In genomic region chr8:94778473-94778872, GRCm38 (mm10) we compare ENCODE assay signal across 8 mouse cellular contexts. TPM values are rescaled to one million over a fixed set of nuclear protein-coding genes. Genes with fewer than 3 reads are reported as not detected.
DNase-seq lines count a peak whose midpoint lies in the region; ATAC-seq and TF ChIP-seq lines count a peak whose summit lies in the region.

No protein-coding gene starts in this region.

- intact Hi-C loops in heart, adult 2 months (cut with DNase I) = no loop called here

- 74% methylated on average over 5 of the region's 5 CpGs for WGBS in forebrain, embryonic 10.5 days
- 56% methylated on average over 5 of the region's 5 CpGs for WGBS in forebrain, postnatal 0 days
- WGBS in heart, adult 2 months = 42% methylated on average over 5 of the region's 5 CpGs
- 24% methylated on average over 5 of the region's 5 CpGs for WGBS in kidney, embryonic 15.5 days

- no peak for TF ChIP-seq POLR2A in heart, adult 2 months (IDR thresholded peaks at IDR 0.05; ENCODE audit: insufficient read depth, low read depth, low read length)

- no peaks in the 10 kb centered on the region for H3K79me2 ChIP-seq in heart, adult 2 months (replicated peaks; ENCODE audit: control insufficient read depth, insufficient read depth, low read length)

- peak overlapping the region; percentile 62 for H3K27ac ChIP-seq in forebrain, embryonic 10.5 days
- no peak overlapping the region for H3K27ac ChIP-seq in forebrain, postnatal 0 days (ENCODE audit: low read depth, low read length)
- peak overlapping the region; percentile 43 for H3K27ac ChIP-seq in heart, adult 2 months
- peak overlapping the region; percentile 82 for H3K27ac ChIP-seq in kidney, embryonic 15.5 days

- peaks cover 17% of the 10 kb centered on the region for H3K27me3 ChIP-seq in forebrain, embryonic 10.5 days (ENCODE audit: poor library complexity, severe bottlenecking)
- no peaks in the 10 kb centered on the region for H3K27me3 ChIP-seq in forebrain, postnatal 0 days (ENCODE audit: insufficient read depth, low read length)
- no peaks in the 10 kb centered on the region for H3K27me3 ChIP-seq in heart, adult 2 months (ENCODE audit: control insufficient read depth, insufficient read depth, low read length)
- peaks cover 16% of the 10 kb centered on the region for H3K27me3 ChIP-seq in kidney, embryonic 15.5 days

- peaks cover 11% of the 10 kb centered on the region; the same call in 1 of the 2 replicates for H3K36me3 ChIP-seq in forebrain, embryonic 10.5 days (replicated peaks)
- H3K36me3 ChIP-seq in forebrain, postnatal 0 days (ENCODE audit: insufficient read depth) = peaks cover 5% of the 10 kb centered on the region; the same call in 1 of the 2 replicates
- no peaks in the 10 kb centered on the region for H3K36me3 ChIP-seq in heart, adult 2 months (ENCODE audit: control insufficient read depth, insufficient read depth, low read length)
- H3K36me3 ChIP-seq in kidney, embryonic 15.5 days = no peaks in the 10 kb centered on the region

- H3K4me1 ChIP-seq in forebrain, embryonic 10.5 days = peaks cover 47% of the 10 kb centered on the region
- peaks cover 8% of the 10 kb centered on the region; the same call in 1 of the 2 replicates for H3K4me1 ChIP-seq in forebrain, postnatal 0 days (ENCODE audit: insufficient read depth)
- peaks cover 13% of the 10 kb centered on the region for H3K4me1 ChIP-seq in heart, adult 2 months (ENCODE audit: control insufficient read depth, insufficient read depth, low read length)
- peaks cover 38% of the 10 kb centered on the region for H3K4me1 ChIP-seq in kidney, embryonic 15.5 days

- no peaks in the 10 kb centered on the region for H3K9me3 ChIP-seq in forebrain, embryonic 10.5 days
- H3K9me3 ChIP-seq in forebrain, postnatal 0 days (ENCODE audit: low read length) = no peaks in the 10 kb centered on the region
- no peaks in the 10 kb centered on the region for H3K9me3 ChIP-seq in kidney, embryonic 15.5 days (replicated peaks)

- no peak overlapping the region for H3K4me2 ChIP-seq in forebrain, postnatal 0 days (ENCODE audit: low read depth)
- H3K4me2 ChIP-seq in kidney, embryonic 15.5 days = 0 out of 2 replicates have a peak overlapping the region, but pooled peaks have one; percentile 19

- TF ChIP-seq EP300 in heart, adult 2 months (IDR thresholded peaks at IDR 0.05; ENCODE audit: insufficient read depth, low read depth, low read length) = 0 out of 2 replicates have a peak, but pooled peaks have one; percentile 43

- no peak for TF ChIP-seq CTCF in forebrain, postnatal 0 days (IDR thresholded peaks at IDR 0.05; ENCODE audit: low read depth)
- no peak for TF ChIP-seq CTCF in heart, adult 2 months (IDR thresholded peaks at IDR 0.05)

- no peak for ATAC-seq in forebrain, postnatal 0 days
- ATAC-seq in kidney, embryonic 15.5 days (replicated peaks; ENCODE audit: low FRiP score) = peak; percentile 59; the same call in 1 of the 2 replicates

- no peak overlapping the region for H3K4me3 ChIP-seq in forebrain, embryonic 10.5 days
- no peak overlapping the region for H3K4me3 ChIP-seq in forebrain, postnatal 0 days (ENCODE audit: low read depth, low read length)
- H3K4me3 ChIP-seq in heart, adult 2 months = no peak overlapping the region
- H3K4me3 ChIP-seq in kidney, embryonic 15.5 days (replicated peaks) = no peak overlapping the region

- DNase-seq in forebrain, embryonic 10.5 days (ENCODE audit: extremely low spot score, low spot score) = no peak
- no peak for DNase-seq in forebrain, postnatal 0 days
- DNase-seq in heart, adult 2 months = peak in 1 of 2 experiments; percentile 55
- peak; percentile 50 to 53 for DNase-seq in lung, postnatal 4 days
- no peak for DNase-seq in retina, embryonic 14.5 days (ENCODE audit: low spot score)
- no peak for DNase-seq in MN1 (ENCODE audit: low spot score)
- no peak for DNase-seq in left cerebral cortex, adult 9 months (ENCODE audit: low spot score in 2 of 2)

- H3K9ac ChIP-seq in forebrain, postnatal 0 days = no peak overlapping the region
- no peak overlapping the region for H3K9ac ChIP-seq in heart, adult 2 months (ENCODE audit: low read depth, low read length)
- H3K9ac ChIP-seq in kidney, embryonic 15.5 days = no peak overlapping the region

RNA-seq across cellular contexts. Expression of gene Cx3cl1, which starts 6.7 kb away (rescaled TPM):
- 8.9 and 11.1 TPM in 2 replicates for polyA plus RNA-seq in forebrain, embryonic 10.5 days (2016; fragmentation: Nextera tagmentation; extraction: Ambion mirVana)
- 61.5 and 68.7 TPM in 2 replicates for total RNA-seq in forebrain, postnatal 0 days (2014; rRNA removed)
- 61.8 and 80.0 TPM in 2 replicates for polyA plus RNA-seq in forebrain, postnatal 0 days (2015; fragmentation: Nextera tagmentation; extraction: Ambion mirVana)
- total RNA-seq in heart, adult 2 months (2021) = 1 to 10 TPM; 5.1 to 5.4 TPM
- 11.3 and 12.0 TPM in 2 replicates for polyA plus RNA-seq in heart, adult 2 months (2012; rRNA removed)
- 9.6 and 9.8 TPM in 2 replicates for polyA plus RNA-seq in kidney, embryonic 15.5 days (2015; fragmentation: Nextera tagmentation; extraction: Ambion mirVana)

RNA-seq across cellular contexts. Expression of gene Ccl17, which starts 31.8 kb away (rescaled TPM):
- polyA plus RNA-seq in forebrain, embryonic 10.5 days (2016; fragmentation: Nextera tagmentation; extraction: Ambion mirVana) = not detected in 2 replicates
- not detected in 2 replicates for total RNA-seq in forebrain, postnatal 0 days (2014; rRNA removed)
- polyA plus RNA-seq in forebrain, postnatal 0 days (2015; fragmentation: Nextera tagmentation; extraction: Ambion mirVana) = 4.7 and 5.0 TPM in 2 replicates
- total RNA-seq in heart, adult 2 months (2021) = not detected
- 0.62 TPM in 1 of 2 replicates, not detected in the other for polyA plus RNA-seq in heart, adult 2 months (2012; rRNA removed)
- not detected in 2 replicates for polyA plus RNA-seq in kidney, embryonic 15.5 days (2015; fragmentation: Nextera tagmentation; extraction: Ambion mirVana)

RNA-seq across cellular contexts. Expression of gene Ccl22, which starts 33.1 kb away (rescaled TPM):
- not detected in 2 replicates for polyA plus RNA-seq in forebrain, embryonic 10.5 days (2016; fragmentation: Nextera tagmentation; extraction: Ambion mirVana)
- not detected in 2 replicates for total RNA-seq in forebrain, postnatal 0 days (2014; rRNA removed)
- polyA plus RNA-seq in forebrain, postnatal 0 days (2015; fragmentation: Nextera tagmentation; extraction: Ambion mirVana) = 0.15 TPM in 1 of 2 replicates, not detected in the other
- total RNA-seq in heart, adult 2 months (2021) = not detected
- polyA plus RNA-seq in heart, adult 2 months (2012; rRNA removed) = 0.14 and 0.41 TPM in 2 replicates
- not detected in 2 replicates for polyA plus RNA-seq in kidney, embryonic 15.5 days (2015; fragmentation: Nextera tagmentation; extraction: Ambion mirVana)

RNA-seq across cellular contexts. Expression of gene Coq9, which starts 59.6 kb away (rescaled TPM):
- 51.1 and 56.6 TPM in 2 replicates for polyA plus RNA-seq in forebrain, embryonic 10.5 days (2016; fragmentation: Nextera tagmentation; extraction: Ambion mirVana)
- total RNA-seq in forebrain, postnatal 0 days (2014; rRNA removed) = 87.3 and 89.6 TPM in 2 replicates
- polyA plus RNA-seq in forebrain, postnatal 0 days (2015; fragmentation: Nextera tagmentation; extraction: Ambion mirVana) = 45.4 and 52.6 TPM in 2 replicates
- total RNA-seq in heart, adult 2 months (2021) = 100 to 1,000 TPM; 545 to 681 TPM
- polyA plus RNA-seq in heart, adult 2 months (2012; rRNA removed) = 823 and 843 TPM in 2 replicates
- polyA plus RNA-seq in kidney, embryonic 15.5 days (2015; fragmentation: Nextera tagmentation; extraction: Ambion mirVana) = 81.0 and 83.6 TPM in 2 replicates

RNA-seq across cellular contexts. Expression of gene Ciapin1, which starts 59.7 kb away (rescaled TPM):
- polyA plus RNA-seq in forebrain, embryonic 10.5 days (2016; fragmentation: Nextera tagmentation; extraction: Ambion mirVana) = 178 and 180 TPM in 2 replicates
- 50.1 and 51.1 TPM in 2 replicates for total RNA-seq in forebrain, postnatal 0 days (2014; rRNA removed)
- polyA plus RNA-seq in forebrain, postnatal 0 days (2015; fragmentation: Nextera tagmentation; extraction: Ambion mirVana) = 108 and 120 TPM in 2 replicates
- total RNA-seq in heart, adult 2 months (2021) = 10 to 100 TPM; 81.9 to 98.6 TPM
- 57.2 TPM in 2 replicates for polyA plus RNA-seq in heart, adult 2 months (2012; rRNA removed)
- 115 and 126 TPM in 2 replicates for polyA plus RNA-seq in kidney, embryonic 15.5 days (2015; fragmentation: Nextera tagmentation; extraction: Ambion mirVana)

Comparison
In these comparisons a context has a peak if more than half of its experiments do, and no peak if none do; other contexts are left out.
1. DNase-seq: peak in lung, postnatal 4 days (2 of 2); none in forebrain, embryonic 10.5 days (single experiment), forebrain, postnatal 0 days (single experiment), retina, embryonic 14.5 days (single experiment), MN1 (single experiment) and left cerebral cortex, adult 9 months (0 of 2).